Mouse (Mus musculus): ENCODE measurements at regions not wholly inside any gene's neighbourhood (a gene's known extent, or its start where the extent isn't known, plus 50 kb on each side); places are given as distances from the start of the nearest gene placed in this dataset.
A peak's percentile ranks its signal among the peaks of the same experiment; 100 is the strongest.

DNA sequence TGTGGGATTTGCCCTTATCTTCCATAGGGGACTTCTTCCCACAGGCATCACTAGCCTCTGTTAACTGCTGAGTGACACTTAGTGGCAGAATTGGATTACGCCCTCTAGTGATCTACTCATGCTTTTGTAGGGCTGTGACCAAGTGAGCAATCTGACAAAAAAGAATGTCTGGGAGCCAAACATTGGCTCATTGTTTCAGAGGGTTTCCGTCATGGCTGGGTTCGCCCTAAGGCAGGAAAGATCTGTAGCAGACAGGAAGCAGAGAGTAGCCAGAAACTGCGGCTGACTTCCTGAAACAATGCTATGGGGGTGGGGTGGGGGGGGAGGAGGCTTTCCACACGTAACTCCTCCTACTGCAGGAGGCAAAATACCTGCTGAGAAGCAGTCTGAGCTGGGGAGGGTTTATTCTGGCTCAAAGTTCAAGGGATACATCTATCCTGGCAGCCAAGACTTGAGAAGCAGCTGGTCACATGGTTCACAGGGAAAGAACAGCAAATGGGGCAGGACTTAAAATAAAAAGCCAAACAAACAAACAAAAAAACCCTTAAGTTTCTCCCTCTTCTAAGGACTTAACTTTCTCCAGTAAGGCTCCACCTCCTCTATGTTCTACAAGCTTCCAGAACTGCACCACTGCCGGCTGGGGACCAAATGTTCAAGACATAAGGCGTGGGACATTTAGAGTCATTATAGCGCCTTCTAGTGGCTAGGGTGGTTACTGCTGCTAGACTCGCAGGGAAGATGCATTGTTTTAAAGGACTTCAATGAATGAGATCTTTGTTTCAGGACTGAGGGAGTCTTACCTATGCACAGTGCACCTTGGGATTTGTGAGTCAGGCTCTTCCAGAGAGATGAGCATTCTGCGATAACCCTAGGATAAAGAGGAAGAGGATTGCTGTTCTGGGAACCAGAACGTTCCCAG is 281.8 kb upstream of the Eef2kmt start:
- no peak for DNase-seq

- DNase-seq: no peak
These were observed 280.8 kb upstream of the Eef2kmt start for GRCm38 (mm10) chr16:5536515-5536972.

GRCm38 (mm10) chr16:5535414-5535813 is 279.6 kb upstream of the Eef2kmt start:
- DNase-seq: no peak

DNA sequence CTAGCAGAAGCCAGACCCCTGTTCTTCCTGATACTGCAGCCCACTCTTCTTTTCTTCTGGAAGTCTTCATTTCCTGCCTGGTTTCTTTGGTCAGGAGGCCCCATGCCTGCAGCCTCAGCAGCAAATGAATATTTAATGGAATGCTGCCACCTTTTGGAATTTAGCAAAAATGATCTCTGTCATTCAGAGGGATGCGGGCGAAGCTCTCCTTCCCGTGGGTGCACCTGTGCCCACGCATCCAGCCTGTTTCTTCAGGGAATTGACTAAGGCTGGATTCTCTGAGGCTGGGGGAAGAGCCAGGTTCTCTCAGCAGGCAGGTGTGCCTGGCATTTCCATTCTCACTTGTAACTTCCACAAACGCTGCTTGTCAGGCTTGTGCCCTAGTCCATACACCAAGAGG is 279.1 kb upstream of the Eef2kmt start:
- no peak for DNase-seq

GRCm38 (mm10) chr16:5534385-5534784 is 278.6 kb upstream of the Eef2kmt start:
- DNase-seq: no peak

GRCm38 (mm10) chr16:5532281-5532680 is 276.5 kb upstream of the Eef2kmt start:
- no peak for DNase-seq

GRCm38 (mm10) chr16:5529823-5530222 is 274.0 kb upstream of the Eef2kmt start:
- no peak for DNase-seq

- DNase-seq: no peak
These were observed 272.2 kb upstream of the Eef2kmt start for GRCm38 (mm10) chr16:5527936-5528335.

- no peak for DNase-seq
These were observed 268.6 kb upstream of the Eef2kmt start for GRCm38 (mm10) chr16:5524375-5524774.

DNA sequence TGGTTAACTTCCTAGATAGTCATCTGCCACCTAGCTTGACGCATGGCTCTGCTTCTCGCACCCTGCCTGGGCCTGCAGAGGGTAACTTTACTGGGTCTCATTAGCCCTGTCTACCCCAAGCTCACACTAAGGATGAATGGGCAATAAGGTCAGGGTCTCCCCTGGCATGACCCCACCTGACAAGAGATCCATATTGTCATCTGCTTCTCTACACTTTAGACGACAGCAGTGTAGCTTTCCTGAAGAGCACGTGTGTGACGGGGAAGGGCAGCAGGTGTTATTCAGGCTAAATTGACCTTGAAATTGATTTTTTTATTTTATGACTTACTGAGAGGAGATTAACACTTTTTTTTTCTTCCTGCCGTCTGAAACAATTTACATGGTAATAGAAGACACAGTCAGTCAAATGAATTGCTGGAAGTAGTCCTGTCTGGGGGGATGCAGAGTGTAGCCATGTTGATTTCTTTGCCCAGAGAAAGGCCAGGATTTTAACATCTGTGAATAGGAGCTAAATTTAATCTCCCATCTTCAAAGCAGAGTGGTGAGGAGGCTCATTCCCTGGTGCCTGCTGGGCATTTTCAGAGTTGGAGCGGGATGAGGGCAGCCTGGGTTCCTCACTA is 267.7 kb upstream of the Eef2kmt start:
- no peak for DNase-seq

- DNase-seq: no peak
These were observed 262.0 kb upstream of the Eef2kmt start for GRCm38 (mm10) chr16:5517746-5518145.

DNA sequence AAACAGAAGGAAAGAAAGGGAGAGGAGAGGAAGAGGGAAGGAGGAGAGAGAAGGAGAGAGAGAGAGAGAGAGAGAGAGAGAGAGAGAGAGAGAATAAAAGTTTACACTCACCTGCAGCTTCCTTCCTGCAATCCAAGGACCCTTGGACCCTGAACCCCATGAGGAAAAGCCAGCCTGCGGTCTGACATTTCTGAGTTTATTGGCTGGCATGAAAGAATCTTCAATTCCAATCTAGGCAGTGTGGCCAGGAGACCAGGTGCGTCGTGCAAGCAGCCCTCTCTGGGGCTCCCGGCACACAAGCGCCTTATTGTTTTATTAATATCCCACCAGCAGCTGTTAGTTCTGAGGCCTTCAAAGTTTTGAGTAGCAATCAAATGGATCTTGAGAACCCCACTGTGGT is 260.1 kb upstream of the Eef2kmt start:
- DNase-seq: no peak

GRCm38 (mm10) chr16:5507261-5507660 is 251.5 kb upstream of the Eef2kmt start:
- no peak for DNase-seq

DNA sequence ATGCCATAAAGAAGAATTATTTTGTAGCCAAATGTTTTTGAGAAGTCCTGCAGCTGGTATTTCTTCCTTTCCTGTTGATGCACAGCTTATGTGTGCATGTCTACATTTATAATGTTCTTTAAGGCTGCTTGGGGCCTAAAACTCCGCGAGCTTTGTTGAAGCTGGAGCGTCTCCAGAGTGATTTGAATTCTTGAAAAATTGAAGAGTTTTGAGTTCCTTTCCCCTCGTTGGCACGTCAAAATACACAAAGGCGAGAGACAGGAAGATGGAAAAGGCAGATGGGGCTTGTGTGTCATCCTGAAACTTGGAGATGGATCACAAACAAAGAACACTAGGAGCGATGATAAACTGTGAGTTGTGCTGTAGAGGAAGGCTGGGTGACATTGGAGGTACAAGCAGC is 246.2 kb upstream of the Eef2kmt start:
- no peak for DNase-seq

DNA sequence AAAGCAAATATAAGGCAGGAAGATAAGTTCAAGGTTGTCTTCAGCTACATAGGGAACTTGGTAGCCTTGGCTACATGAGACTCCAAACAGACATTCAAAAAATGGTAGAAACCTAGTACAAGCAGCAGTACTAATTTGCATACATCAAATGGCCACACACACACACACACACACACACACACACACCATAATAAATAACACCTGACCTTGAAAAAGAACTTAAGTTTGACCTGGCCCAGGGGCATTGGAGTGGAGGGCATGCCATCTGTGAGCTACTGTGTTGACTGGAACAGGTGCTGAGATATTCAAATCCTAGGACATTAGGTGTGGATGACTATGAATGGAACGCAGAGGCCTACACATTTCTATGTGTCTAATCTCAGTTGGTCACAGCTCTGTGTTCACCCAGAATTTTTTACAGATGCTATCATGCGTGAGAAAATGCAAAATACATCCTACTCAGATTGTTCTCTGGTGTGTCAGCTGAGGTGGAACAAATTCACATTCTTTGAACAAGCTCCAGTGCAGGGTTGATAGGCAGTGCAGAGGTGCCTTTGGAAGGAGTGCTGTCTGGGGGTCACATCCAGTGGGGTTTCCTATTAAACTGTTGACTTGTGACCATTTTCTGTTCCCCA is 240.4 kb upstream of the Eef2kmt start:
- no peak for DNase-seq

GRCm38 (mm10) chr16:5493352-5493751 is 237.6 kb upstream of the Eef2kmt start:
- no peak for DNase-seq

- DNase-seq: no peak
These were observed 231.5 kb upstream of the Eef2kmt start for GRCm38 (mm10) chr16:5487259-5487658.

DNA sequence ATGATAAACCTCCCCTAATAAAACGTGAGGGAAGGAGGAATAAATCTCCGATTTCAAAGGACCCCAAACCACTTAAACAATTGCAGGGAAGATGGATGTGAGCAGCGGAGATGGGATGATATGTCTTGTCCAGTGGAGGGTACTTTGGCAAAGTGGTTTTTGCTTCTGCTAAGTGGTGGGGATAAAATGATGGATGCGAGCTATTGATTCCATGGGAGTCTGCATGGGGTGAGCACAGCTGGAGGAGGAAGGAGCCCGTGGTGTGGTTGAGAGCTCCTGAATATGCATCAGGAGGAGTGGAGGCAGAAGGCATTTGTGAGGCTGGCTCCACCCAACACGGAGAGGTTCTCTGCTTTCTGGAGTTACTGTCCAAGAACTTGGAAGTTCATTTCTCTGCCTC is 227.6 kb upstream of the Eef2kmt start:
- DNase-seq: no peak

DNA sequence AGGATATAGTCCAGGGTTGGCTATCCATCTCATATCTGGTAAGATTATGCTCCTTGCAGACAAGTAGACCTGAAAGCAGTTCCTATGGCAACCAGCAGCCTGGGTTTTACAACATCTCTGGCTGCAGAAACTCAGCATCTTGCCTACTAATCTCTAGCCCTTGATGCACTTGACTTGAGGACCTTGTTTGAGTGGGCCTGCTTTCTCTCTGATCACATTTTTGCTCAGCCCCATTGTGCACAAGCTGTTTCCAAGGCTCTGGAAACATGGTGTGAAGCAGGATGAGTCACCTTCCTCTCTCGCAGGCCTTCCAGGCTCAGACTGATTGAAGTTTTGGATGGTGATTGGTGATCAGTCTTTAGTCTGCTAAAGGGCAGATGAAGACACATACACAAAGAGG is 224.4 kb upstream of the Eef2kmt start:
- DNase-seq: no peak

DNA sequence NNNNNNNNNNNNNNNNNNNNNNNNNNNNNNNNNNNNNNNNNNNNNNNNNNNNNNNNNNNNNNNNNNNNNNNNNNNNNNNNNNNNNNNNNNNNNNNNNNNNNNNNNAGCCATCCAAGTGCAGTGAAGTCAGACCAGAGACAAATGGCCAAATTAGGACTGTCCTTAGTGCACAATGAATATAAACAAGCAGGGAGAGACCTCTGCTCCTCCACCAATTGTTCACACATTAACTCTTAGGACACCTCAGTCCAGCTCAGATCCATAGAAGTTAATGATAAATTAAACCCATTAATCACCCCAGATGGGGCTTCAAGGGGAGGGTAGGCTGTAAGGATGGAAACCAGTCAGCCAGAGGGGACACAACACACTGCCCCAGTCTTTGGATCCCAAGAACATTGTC is 223.2 kb upstream of the Eef2kmt start:
- no peak for DNase-seq

GRCm38 (mm10) chr16:5471321-5471720 is 215.5 kb upstream of the Eef2kmt start:
- peak; percentile 12 for DNase-seq

DNA sequence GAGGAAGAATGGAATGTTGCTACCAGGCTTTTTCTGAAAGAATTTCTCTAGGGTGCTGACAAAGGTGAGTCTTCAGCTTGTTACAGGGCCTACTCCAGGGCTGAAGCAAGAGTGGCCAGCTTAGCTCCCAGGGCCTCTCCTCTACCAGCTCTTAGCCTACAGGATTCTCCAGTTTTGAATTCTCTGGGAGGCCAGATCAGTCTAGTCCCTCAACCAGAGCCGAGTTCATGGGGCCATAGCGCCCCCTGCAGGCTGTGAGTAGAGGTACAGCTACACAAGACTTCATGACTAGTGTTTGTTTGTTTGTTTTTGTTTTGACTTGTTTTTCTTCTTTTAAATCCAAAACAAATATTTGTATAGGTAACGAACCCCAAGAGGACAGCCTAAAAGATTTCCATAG is 211.8 kb upstream of the Eef2kmt start:
- peak; percentile 8 for DNase-seq

DNA sequence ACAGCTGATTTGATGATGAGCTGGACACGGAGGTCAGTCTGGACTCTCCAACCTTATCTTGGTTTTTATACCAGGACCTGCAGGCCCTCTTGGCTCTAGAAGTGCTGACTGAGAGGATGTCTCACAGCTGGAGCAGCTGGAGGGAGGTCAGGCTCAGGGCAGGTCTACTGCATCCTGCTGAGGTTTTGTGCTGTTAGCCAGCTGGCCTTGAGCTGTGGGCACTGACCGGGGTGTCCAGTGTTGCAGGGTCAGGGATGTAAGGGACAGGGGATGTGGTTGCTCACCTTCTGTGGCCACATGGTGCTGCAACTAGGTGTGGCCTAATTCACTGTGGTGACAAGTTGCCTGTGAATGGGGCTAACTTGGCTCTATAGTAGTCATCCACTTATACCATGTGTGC is 211.0 kb upstream of the Eef2kmt start:
- no peak for DNase-seq

Data from adrenal gland, adult 8-10 months (tissue).